Mouse (Mus musculus) brown adipose tissue, adult 24 weeks (tissue): ENCODE results near the gene Rnf208. TPM values are rescaled to one million over a fixed set of nuclear protein-coding genes. Genes with fewer than 3 reads are reported as not detected.

ENCODE experiments used
- H3K27ac ChIP-seq: fragments of 200-500 bp; replicated peaks from 2 replicates; pipeline ENCODE4 v1.5.1; 2012; ENCODE audit warnings: low read depth, mild to moderate bottlenecking, low read length
- H3K4me1 ChIP-seq: fragments of 200-500 bp; 2 replicates; pipeline ENCODE4 v1.6.1; 2012; ENCODE audit warnings: low read length, mixed read lengths; ENCODE audit not compliant: control insufficient read depth, insufficient read depth, insufficient read length
- H3K4me3 ChIP-seq: fragments of 200-500 bp; 2 replicates; pipeline ENCODE4 v1.5.1; 2012; ENCODE audit warnings: low read depth, mild to moderate bottlenecking, low read length, moderate library complexity; ENCODE audit not compliant: insufficient read depth
- polyA plus RNA-seq: library from polyadenylated mRNA; stranded (reverse); fragments of >200 nt; gene quantifications from 2 replicates; pipeline ENCODE4 v1.2.4, GENCODE M21; 2012; ENCODE audit not compliant: missing spikeins, insufficient read depth, insufficient read length

Rnf208 gene
- polyA plus RNA-seq, 1 experiment = not detected

- peaks cover 6% of the 10 kb centered on the region for H3K4me1 ChIP-seq
- H3K4me3 ChIP-seq = no peak overlapping the region
- H3K27ac ChIP-seq = no peak overlapping the region
Measured at GRCm38 (mm10) chr2:25230581-25230980, 11.5 kb upstream of the Rnf208 start.

GRCm38 (mm10) chr2:25231038-25231437, 11.0 kb upstream of the Rnf208 start:
- Histone ChIP-seq H3K4me3 (no peak overlapping the region), H3K4me1 (peaks cover 5% of the 10 kb centered on the region), H3K27ac (no peak overlapping the region)

- H3K27ac ChIP-seq = no peak overlapping the region
Measured at GRCm38 (mm10) chr2:25233421-25233820, 8.6 kb upstream of the Rnf208 start.

GRCm38 (mm10) chr2:25234050-25234449, 8.0 kb upstream of the Rnf208 start, which contains the start of gene Slc34a3:
TSS of gene Slc34a3 (minus strand) at chr2:25234364.
- Histone ChIP-seq H3K4me1 (no peaks in the 10 kb centered on the region), H3K4me3 (no peak within 1 kb of the TSS), H3K27ac (no peak within 1 kb of the TSS)

More at GRCm38 (mm10) chr2:25233421-25233820, 8.6 kb upstream of the Rnf208 start:
- Histone ChIP-seq H3K4me1 (no peaks in the 10 kb centered on the region), H3K4me3 (no peak overlapping the region)

GRCm38 (mm10) chr2:25234551-25235220, 7.4 kb upstream of the Rnf208 start:
- no peaks in the 10 kb centered on the region for H3K4me1 ChIP-seq
- no peak overlapping the region for H3K4me3 ChIP-seq
- H3K27ac ChIP-seq = no peak overlapping the region

GRCm38 (mm10) chr2:25236614-25237013, 5.4 kb upstream of the Rnf208 start, which contains the start of gene Rnf224:
TSS of gene Rnf224 (minus strand) at chr2:25236787.
- no peak within 1 kb of the TSS for H3K4me3 ChIP-seq
- H3K4me1 ChIP-seq = peaks cover 3% of the 10 kb centered on the region; the same call in 1 of the 2 replicates
- H3K27ac ChIP-seq = no peak within 1 kb of the TSS

GRCm38 (mm10) chr2:25237522-25237921, 4.5 kb upstream of the Rnf208 start:
- Histone ChIP-seq H3K4me3 (no peak overlapping the region), H3K27ac (no peak overlapping the region), H3K4me1 (peaks cover 3% of the 10 kb centered on the region; the same call in 1 of the 2 replicates)

- Histone ChIP-seq H3K4me1 (peaks cover 3% of the 10 kb centered on the region; the same call in 1 of the 2 replicates), H3K4me3 (no peak overlapping the region), H3K27ac (no peak overlapping the region)
Measured at GRCm38 (mm10) chr2:25238106-25238505, 3.9 kb upstream of the Rnf208 start.

- Histone ChIP-seq H3K4me1 (peaks cover 3% of the 10 kb centered on the region; the same call in 1 of the 2 replicates), H3K4me3 (no peak overlapping the region), H3K27ac (no peak overlapping the region)
Measured at GRCm38 (mm10) chr2:25239766-25240165, 2.3 kb upstream of the Rnf208 start.

GRCm38 (mm10) chr2:25240310-25240709, 1.7 kb upstream of the Rnf208 start:
- Histone ChIP-seq H3K4me3 (peak overlapping the region; percentile 57; the same call in 1 of the 2 replicates), H3K4me1 (peaks cover 3% of the 10 kb centered on the region; the same call in 1 of the 2 replicates), H3K27ac (no peak overlapping the region)

- Histone ChIP-seq H3K4me3 (peak overlapping the region; percentile 57), H3K4me1 (peaks cover 3% of the 10 kb centered on the region; the same call in 1 of the 2 replicates), H3K27ac (no peak overlapping the region)
Measured at GRCm38 (mm10) chr2:25240723-25241437, 1.2 kb upstream of the Rnf208 start.

GRCm38 (mm10) chr2:25241438-25241775, 648 bp upstream of the Rnf208 start:
- H3K4me3 ChIP-seq = peak overlapping the region; percentile 57; the same call in 1 of the 2 replicates
- H3K4me1 ChIP-seq = peaks cover 3% of the 10 kb centered on the region; the same call in 1 of the 2 replicates
- no peak overlapping the region for H3K27ac ChIP-seq

GRCm38 (mm10) chr2:25243342-25243741, 1.3 kb downstream of the Rnf208 start:
- H3K4me3 ChIP-seq = no peak overlapping the region
- H3K4me1 ChIP-seq = peaks cover 3% of the 10 kb centered on the region; the same call in 1 of the 2 replicates
- H3K27ac ChIP-seq = no peak overlapping the region

- H3K27ac ChIP-seq = no peak overlapping the region
- no peak overlapping the region for H3K4me3 ChIP-seq
- peaks cover 3% of the 10 kb centered on the region; the same call in 1 of the 2 replicates for H3K4me1 ChIP-seq
Measured at GRCm38 (mm10) chr2:25244144-25244543, 2.1 kb downstream of the Rnf208 start.

GRCm38 (mm10) chr2:25246183-25247072, 4.4 kb downstream of the Rnf208 start, which contains the start of gene AL732309.1:
TSS of gene AL732309.1 (minus strand) at chr2:25246863.
- Histone ChIP-seq H3K27ac (no peak within 1 kb of the TSS), H3K4me3 (no peak within 1 kb of the TSS)

More at GRCm38 (mm10) chr2:25246183-25247072, 4.4 kb downstream of the Rnf208 start, which contains the start of gene AL732309.1:
- peaks cover under 1% of the 10 kb centered on the region; the same call in 1 of the 2 replicates for H3K4me1 ChIP-seq
